Mouse (Mus musculus): ENCODE measurements around the gene Nfkbia. TPM values are rescaled to one million over a fixed set of nuclear protein-coding genes. Genes with fewer than 3 reads are reported as not detected.

The Nfkbia gene
- polyA plus RNA-seq, 1 experiment from 2014 or later, result 55.2 TPM

GRCm38 (mm10) chr12:55445583-55445982, 46.9 kb downstream of the Nfkbia start:
- Histone ChIP-seq H3K36me3 (replicated peaks) (no peaks in the 10 kb centered on the region), H3K4me1 (peaks cover 44% of the 10 kb centered on the region), H3K27ac (replicated peaks) (no peak overlapping the region; the same call in 1 of the 2 replicates), H3K4me3 (no peak overlapping the region), H3K9me3 (no peaks in the 10 kb centered on the region), H3K27me3 (replicated peaks; ENCODE audit: low read depth, poor library complexity, severe bottlenecking) (no peaks in the 10 kb centered on the region)
- no peak for DNase-seq (ENCODE audit: low spot score)
- 80% methylated on average over 4 of the region's 4 CpGs for WGBS

- no peak for DNase-seq (ENCODE audit: low spot score)
- Histone ChIP-seq H3K4me1 (peaks cover 50% of the 10 kb centered on the region), H3K27me3 (replicated peaks; ENCODE audit: low read depth, poor library complexity, severe bottlenecking) (no peaks in the 10 kb centered on the region), H3K9me3 (no peaks in the 10 kb centered on the region), H3K36me3 (replicated peaks) (no peaks in the 10 kb centered on the region), H3K27ac (replicated peaks) (no peak overlapping the region), H3K4me3 (no peak overlapping the region)
- WGBS, result 88% methylated on average over 4 of the region's 4 CpGs
Observed at GRCm38 (mm10) chr12:55444031-55444451, 48.4 kb downstream of the Nfkbia start.

GRCm38 (mm10) chr12:55442861-55443850, 49.3 kb downstream of the Nfkbia start:
- Histone ChIP-seq H3K27ac (replicated peaks) (peak overlapping the region; percentile 4; the same call in 1 of the 2 replicates), H3K9me3 (no peaks in the 10 kb centered on the region), H3K27me3 (replicated peaks; ENCODE audit: low read depth, poor library complexity, severe bottlenecking) (no peaks in the 10 kb centered on the region), H3K4me3 (no peak overlapping the region), H3K4me1 (peaks cover 55% of the 10 kb centered on the region), H3K36me3 (replicated peaks) (no peaks in the 10 kb centered on the region)
- 68% methylated on average over 9 of the region's 9 CpGs for WGBS
- DNase-seq (ENCODE audit: low spot score), result no peak

- no peaks in the 10 kb centered on the region for H3K9me3 ChIP-seq
- no peak for DNase-seq (ENCODE audit: low spot score)
- no peaks in the 10 kb centered on the region for H3K27me3 ChIP-seq (replicated peaks; ENCODE audit: low read depth, poor library complexity, severe bottlenecking)
- 88% methylated on average over 1 of the region's 1 CpGs for WGBS
- H3K27ac ChIP-seq (replicated peaks), result no peak overlapping the region
- no peak overlapping the region for H3K4me3 ChIP-seq
- H3K36me3 ChIP-seq (replicated peaks), result no peaks in the 10 kb centered on the region
- H3K4me1 ChIP-seq, result peaks cover 60% of the 10 kb centered on the region
Observed at GRCm38 (mm10) chr12:55442245-55442644, 50.2 kb downstream of the Nfkbia start.

GRCm38 (mm10) chr12:55440416-55440815, 52.0 kb downstream of the Nfkbia start:
- DNase-seq (ENCODE audit: low spot score), result no peak
- H3K27me3 ChIP-seq (replicated peaks; ENCODE audit: low read depth, poor library complexity, severe bottlenecking), result no peaks in the 10 kb centered on the region
- H3K4me3 ChIP-seq, result no peak overlapping the region
- 0 out of 2 replicates have a peak overlapping the region, but pooled peaks have one; percentile 42 for H3K27ac ChIP-seq (replicated peaks)
- H3K4me1 ChIP-seq, result peaks cover 49% of the 10 kb centered on the region
- H3K9me3 ChIP-seq, result no peaks in the 10 kb centered on the region
- WGBS, result 72% methylated on average over 5 of the region's 5 CpGs
- H3K36me3 ChIP-seq (replicated peaks), result no peaks in the 10 kb centered on the region

Other genes with a start within 250 kb of the Nfkbia start
- 18.9 and 19.6 TPM in 2 replicates for gene 1110008L16Rik, start 193.1 kb downstream of the Nfkbia start, polyA plus RNA-seq (2016; fragmentation: Nextera tagmentation; extraction: Ambion mirVana)
- gene Ppp2r3c, start 189.6 kb downstream of the Nfkbia start, polyA plus RNA-seq (2016; fragmentation: Nextera tagmentation; extraction: Ambion mirVana), result 22.2 and 23.0 TPM in 2 replicates
- gene Psma6, start 108.4 kb downstream of the Nfkbia start, polyA plus RNA-seq (2016; fragmentation: Nextera tagmentation; extraction: Ambion mirVana), result 510 and 513 TPM in 2 replicates
- gene Aldoart2, start 72.6 kb upstream of the Nfkbia start, polyA plus RNA-seq (2016; fragmentation: Nextera tagmentation; extraction: Ambion mirVana), result not detected in 2 replicates
- gene Insm2, start 106.8 kb upstream of the Nfkbia start, polyA plus RNA-seq (2016; fragmentation: Nextera tagmentation; extraction: Ambion mirVana), result 0.14 and 0.25 TPM in 2 replicates

Data from embryonic facial prominence, embryonic 10.5 days (tissue).